Comparison of ENCODE assay signal across 8 mouse cellular contexts in genomic region chr13:35905879-35906481, GRCm38 (mm10). TPM values are rescaled to one million over a fixed set of nuclear protein-coding genes. Genes with fewer than 3 reads are reported as not detected.
A peak's percentile ranks its signal among the peaks of the same experiment; 100 is the strongest.
DNase-seq lines count a peak whose midpoint lies in the region; ATAC-seq lines count a peak whose summit lies in the region.

TSS of gene Rpp40 (minus strand) at chr13:35906359.

- peak; percentile 90 for DNase-seq in T-cell, adult 2 months (ENCODE audit: low spot score)
- peak; percentile 82 to 87 for DNase-seq in cerebellum, postnatal 36 days
- DNase-seq in frontal cortex, postnatal 36 days (ENCODE audit: low spot score in 2 of 2) = peak; percentile 94 to 96
- peak; percentile 89 for DNase-seq in left cerebral cortex, adult 11 months (ENCODE audit: low spot score)
- peak; percentile 92 for DNase-seq in lung, postnatal 4 days
- DNase-seq in retina, postnatal 7 days (ENCODE audit: low read depth, low spot score) = peak; percentile 73
- DNase-seq in urinary bladder, adult 2 months (ENCODE audit: low spot score) = peak; percentile 81

- peak within 1 kb of the TSS; percentile 55 for H3K9ac ChIP-seq in hindbrain, embryonic 15.5 days

- peak within 1 kb of the TSS; percentile 86 for H3K4me2 ChIP-seq in hindbrain, embryonic 15.5 days

- under 1% methylated on average over 35 of the region's 35 CpGs for WGBS in hindbrain, embryonic 15.5 days

- peak within 1 kb of the TSS; percentile 64 for H3K4me3 ChIP-seq in hindbrain, embryonic 15.5 days

- no peaks in the 10 kb centered on the region for H3K36me3 ChIP-seq in hindbrain, embryonic 15.5 days

- H3K4me1 ChIP-seq in hindbrain, embryonic 15.5 days (replicated peaks) = no peaks in the 10 kb centered on the region

- ATAC-seq in hindbrain, embryonic 15.5 days (ENCODE audit: low FRiP score, low read depth) = peak; percentile 100

- peak within 1 kb of the TSS; percentile 63; the same call in 1 of the 2 replicates for H3K27ac ChIP-seq in hindbrain, embryonic 15.5 days (replicated peaks)

- H3K27me3 ChIP-seq in hindbrain, embryonic 15.5 days = no peaks in the 10 kb centered on the region

- no peaks in the 10 kb centered on the region for H3K9me3 ChIP-seq in hindbrain, embryonic 15.5 days

RNA-seq across cellular contexts. Expression of gene Rpp40, which starts in this region (rescaled TPM):
- polyA plus RNA-seq in hindbrain, embryonic 15.5 days (2015; fragmentation: Nextera tagmentation; extraction: Ambion mirVana) = 7.4 and 8.4 TPM in 2 replicates
- polyA plus RNA-seq in urinary bladder, adult 2 months (2012; rRNA removed) = 7.2 and 7.6 TPM in 2 replicates

Comparison
In these comparisons a context has a peak if more than half of its experiments do, and no peak if none do; other contexts are left out.
1. Peak in every context shown above with its lines: DNase-seq, ATAC-seq, H3K4me3 ChIP-seq and H3K27ac ChIP-seq.